Mouse (Mus musculus) erythroblast, embryonic 14.5 days (primary cell): ENCODE results near the gene Tnfrsf11a.

Experiments used
- GATA1 ChIP-seq: IDR thresholded peaks from 2 replicates; pipeline ENCODE4 v1.6.1; 2012; ENCODE audit warnings: low read length, inconsistent platforms, mixed read lengths
- TAL1 ChIP-seq: IDR thresholded peaks from 3 replicates; pipeline ENCODE4 v1.6.1; 2012; ENCODE audit warnings: low read length, inconsistent platforms, mixed read lengths

- TF ChIP-seq GATA1 (no peak), TAL1 (no peak)
These were observed 35.2 kb downstream of the Tnfrsf11a start for GRCm38 (mm10) chr1:105815736-105816135.
